Mouse (Mus musculus): ENCODE measurements at regions not wholly inside any gene's neighbourhood (a gene's known extent, or its start where the extent isn't known, plus 50 kb on each side); places are given as distances from the start of the nearest gene placed in this dataset.

- DNase-seq: no peak
Measured at GRCm38 (mm10) chr15:11774717-11775116, 132.4 kb downstream of the Npr3 start.

- DNase-seq: no peak
Measured at GRCm38 (mm10) chr15:11770596-11770995, 136.5 kb downstream of the Npr3 start.

- no peak for DNase-seq
Measured at GRCm38 (mm10) chr15:11757963-11758362, 149.1 kb downstream of the Npr3 start.

- no peak for DNase-seq
Measured at GRCm38 (mm10) chr15:11756786-11757185, 150.3 kb downstream of the Npr3 start.

GRCm38 (mm10) chr15:11753216-11753615 is 153.9 kb downstream of the Npr3 start:
- DNase-seq: peak; percentile 55 to 73

GRCm38 (mm10) chr15:11750893-11751292 is 156.2 kb downstream of the Npr3 start:
- DNase-seq: no peak

- DNase-seq: no peak
Measured at GRCm38 (mm10) chr15:11749509-11749908, 157.6 kb downstream of the Npr3 start.

GRCm38 (mm10) chr15:11748306-11748705 is 158.8 kb downstream of the Npr3 start:
- DNase-seq: no peak

GRCm38 (mm10) chr15:11746754-11747153 is 160.3 kb downstream of the Npr3 start:
- no peak for DNase-seq

GRCm38 (mm10) chr15:11745629-11746372 is 161.3 kb downstream of the Npr3 start:
- peak; percentile 51 to 63 for DNase-seq

GRCm38 (mm10) chr15:11744903-11745302 is 162.2 kb downstream of the Npr3 start:
- peak in 1 of 2 experiments; percentile 13 for DNase-seq

GRCm38 (mm10) chr15:11744296-11744695 is 162.8 kb downstream of the Npr3 start:
- peak in 1 of 2 experiments; percentile 10 for DNase-seq

GRCm38 (mm10) chr15:11742820-11743219 is 164.3 kb downstream of the Npr3 start:
- DNase-seq: no peak

GRCm38 (mm10) chr15:11742346-11742729 is 164.7 kb downstream of the Npr3 start:
- DNase-seq: no peak

- DNase-seq: peak in 1 of 2 experiments; percentile 5
Measured at GRCm38 (mm10) chr15:11741598-11742345, 165.3 kb downstream of the Npr3 start.

- DNase-seq: no peak
Measured at GRCm38 (mm10) chr15:11737436-11738000, 169.6 kb downstream of the Npr3 start.

- DNase-seq: no peak
Measured at GRCm38 (mm10) chr15:11734639-11735265, 172.3 kb downstream of the Npr3 start.

GRCm38 (mm10) chr15:11729381-11729780 is 177.7 kb downstream of the Npr3 start:
- peak; percentile 18 to 54 for DNase-seq

GRCm38 (mm10) chr15:11725620-11726530 is 181.2 kb downstream of the Npr3 start:
- DNase-seq: no peak

- DNase-seq: no peak
Measured at GRCm38 (mm10) chr15:11720645-11721044, 186.4 kb downstream of the Npr3 start.

GRCm38 (mm10) chr15:11716168-11716842 is 190.8 kb downstream of the Npr3 start:
- peak; percentile 6 to 20 for DNase-seq

All from lung, adult 18-20 months (tissue).